Mouse (Mus musculus) neural tube, embryonic 10.5 days (tissue): ENCODE results near the gene Tardbp.
A peak's percentile ranks its signal among the peaks of the same experiment; 100 is the strongest.

Experiments
- DNase-seq: peaks from one replicate; pipeline ENCODE4 v3.0.0-alpha.2; 2017; ENCODE audit warnings: low spot score; ENCODE audit errors: extremely low spot score

The Tardbp gene

DNA sequence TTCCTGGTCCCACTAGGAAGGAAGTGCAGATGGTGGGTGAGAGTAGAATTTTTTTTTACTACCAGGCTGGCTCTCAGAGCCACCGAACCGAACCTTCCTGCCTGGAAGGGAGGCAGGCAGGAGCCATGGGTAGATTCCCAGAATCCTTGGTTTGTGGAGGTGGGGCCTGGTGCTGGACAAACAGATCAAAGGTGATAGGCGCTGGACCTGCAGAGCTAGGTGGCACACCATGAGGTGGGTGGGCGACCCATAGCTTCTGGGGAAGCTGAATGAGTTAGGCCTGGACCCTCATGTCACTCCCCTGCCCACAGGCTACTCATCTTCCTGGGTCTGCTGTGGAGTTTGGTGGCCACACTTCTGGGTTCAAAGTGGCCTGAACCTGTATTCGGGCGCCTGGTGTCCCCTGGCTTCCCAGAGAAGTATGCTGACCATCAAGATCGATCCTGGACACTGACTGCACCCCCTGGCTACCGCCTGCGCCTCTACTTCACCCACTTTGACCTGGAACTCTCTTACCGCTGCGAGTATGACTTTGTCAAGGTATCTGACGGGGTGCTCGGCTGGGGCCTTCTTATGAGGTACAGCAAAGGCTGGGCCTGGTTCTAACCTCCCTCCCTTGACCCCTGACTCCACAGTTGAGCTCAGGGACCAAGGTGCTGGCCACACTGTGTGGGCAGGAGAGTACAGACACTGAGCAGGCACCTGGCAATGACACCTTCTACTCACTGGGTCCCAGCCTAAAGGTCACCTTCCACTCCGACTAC is 24.3 kb downstream of the Tardbp start, which contains the start of gene Masp2:
Gene Masp2, plus strand, starts transcription at position 198 of the 764 bp plus-strand sequence.
- DNase-seq: no peak

DNA sequence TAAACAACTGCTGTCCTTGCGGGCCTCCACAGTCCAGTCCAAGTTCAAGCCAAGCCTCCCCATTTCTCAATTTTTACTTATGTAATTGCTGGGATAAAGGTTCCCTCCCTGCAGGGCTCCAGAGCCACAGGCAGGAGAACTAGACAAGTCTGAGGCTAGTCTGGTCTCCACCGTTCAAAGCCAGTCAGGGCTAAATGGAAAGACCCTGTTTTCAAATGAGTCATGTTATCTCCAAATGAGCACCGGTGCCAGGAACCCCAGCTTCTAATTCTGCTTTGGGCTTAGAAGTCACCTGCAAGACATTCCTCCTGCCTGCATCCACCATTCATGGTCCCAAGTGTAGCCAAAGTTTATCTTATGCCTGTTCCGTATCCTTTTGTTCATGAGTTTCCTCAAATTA is 24.9 kb downstream of the Tardbp start:
- DNase-seq: no peak

DNA sequence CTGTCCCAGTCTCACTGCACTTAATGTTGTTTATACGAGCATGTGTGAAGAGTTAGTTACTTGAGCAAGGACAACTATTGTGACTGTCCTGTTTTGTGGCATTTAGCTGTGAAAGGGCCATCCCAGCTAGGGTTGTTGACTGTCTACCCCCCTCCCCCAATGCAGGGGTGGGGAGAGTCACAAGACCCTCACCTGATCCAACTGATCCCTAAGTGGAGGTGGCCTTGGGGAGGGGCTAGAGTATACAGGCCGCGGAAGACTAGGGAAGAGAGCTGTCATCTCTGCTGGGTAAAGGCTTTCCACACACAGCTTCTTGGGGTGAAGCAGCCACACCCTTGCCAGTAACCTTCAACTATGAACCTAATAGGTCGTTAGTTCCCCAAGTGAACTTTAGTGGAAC is 26.5 kb downstream of the Tardbp start:
- no peak for DNase-seq

GRCm38 (mm10) chr4:148598826-148599225 is 28.0 kb downstream of the Tardbp start:
- no peak for DNase-seq

- DNase-seq: no peak
These were observed 30.1 kb downstream of the Tardbp start for GRCm38 (mm10) chr4:148596731-148597130.

DNA sequence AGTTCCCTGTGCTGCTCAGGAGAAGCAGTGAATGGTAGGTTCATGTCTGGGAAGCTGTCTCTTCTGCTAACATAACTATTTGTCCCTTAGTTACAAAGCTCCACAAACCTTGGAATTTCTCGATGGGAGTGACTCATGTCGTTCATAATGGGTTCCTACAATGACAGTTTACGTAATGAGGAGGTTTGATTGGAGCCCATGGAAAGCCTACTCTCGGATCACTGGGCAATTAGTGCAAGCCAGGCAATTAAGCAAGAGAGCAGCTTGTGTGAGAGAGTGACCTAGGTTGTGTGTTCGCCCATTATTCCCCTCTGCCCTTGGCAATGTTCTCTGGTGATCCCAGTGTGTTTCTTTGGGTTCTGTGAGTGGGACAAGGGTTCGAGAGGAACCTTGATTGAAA is 30.9 kb downstream of the Tardbp start:
- DNase-seq: no peak

DNA sequence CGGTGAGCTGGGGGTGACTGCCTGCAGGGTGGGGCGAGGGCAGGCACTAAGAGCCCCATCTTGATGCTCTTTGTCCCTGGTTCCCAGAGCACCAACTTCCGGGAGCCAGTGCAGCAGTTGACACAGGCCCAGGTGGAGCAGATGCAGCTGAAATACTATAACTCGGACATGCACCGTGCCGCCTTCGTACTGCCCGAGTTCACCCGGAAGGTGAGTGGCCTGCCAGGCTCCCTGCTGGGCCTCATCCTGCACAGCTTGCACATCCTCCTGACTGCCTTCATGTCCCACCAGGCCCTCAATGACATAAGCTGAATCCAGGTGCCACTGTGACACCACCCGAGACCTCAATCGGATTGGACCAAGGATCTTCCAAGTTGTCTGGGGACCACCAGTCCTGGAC is 32.8 kb downstream of the Tardbp start:
- no peak for DNase-seq

- DNase-seq: peak; percentile 38
These were observed 35.0 kb downstream of the Tardbp start for GRCm38 (mm10) chr4:148591637-148592380.

DNA sequence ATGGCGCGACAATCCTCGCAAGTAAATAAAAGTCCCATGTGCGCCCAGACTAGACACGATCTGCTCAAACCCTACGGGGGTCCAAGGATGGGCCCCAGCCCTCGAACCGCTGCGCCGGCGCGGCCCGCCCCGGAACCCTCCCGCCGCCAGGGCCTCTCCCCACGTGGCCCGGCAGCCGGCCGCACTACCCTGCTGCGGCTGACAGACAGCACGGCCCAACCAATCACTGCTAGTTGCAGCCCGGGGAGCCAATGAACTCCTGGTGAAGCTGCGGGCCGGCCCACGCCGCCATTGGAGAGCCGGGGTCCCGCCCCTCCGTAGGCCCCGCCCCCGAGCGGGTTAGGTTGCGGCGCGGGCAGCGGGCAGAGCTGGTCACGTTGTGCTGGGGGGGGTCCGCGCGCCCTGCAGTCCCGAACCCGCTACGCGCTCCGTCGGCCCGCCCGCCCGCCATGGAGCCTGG is 35.6 kb downstream of the Tardbp start, which contains the start of gene Srm:
Gene Srm, plus strand, starts transcription at position 333 of the 460 bp plus-strand sequence.
- peak; percentile 94 for DNase-seq

DNA sequence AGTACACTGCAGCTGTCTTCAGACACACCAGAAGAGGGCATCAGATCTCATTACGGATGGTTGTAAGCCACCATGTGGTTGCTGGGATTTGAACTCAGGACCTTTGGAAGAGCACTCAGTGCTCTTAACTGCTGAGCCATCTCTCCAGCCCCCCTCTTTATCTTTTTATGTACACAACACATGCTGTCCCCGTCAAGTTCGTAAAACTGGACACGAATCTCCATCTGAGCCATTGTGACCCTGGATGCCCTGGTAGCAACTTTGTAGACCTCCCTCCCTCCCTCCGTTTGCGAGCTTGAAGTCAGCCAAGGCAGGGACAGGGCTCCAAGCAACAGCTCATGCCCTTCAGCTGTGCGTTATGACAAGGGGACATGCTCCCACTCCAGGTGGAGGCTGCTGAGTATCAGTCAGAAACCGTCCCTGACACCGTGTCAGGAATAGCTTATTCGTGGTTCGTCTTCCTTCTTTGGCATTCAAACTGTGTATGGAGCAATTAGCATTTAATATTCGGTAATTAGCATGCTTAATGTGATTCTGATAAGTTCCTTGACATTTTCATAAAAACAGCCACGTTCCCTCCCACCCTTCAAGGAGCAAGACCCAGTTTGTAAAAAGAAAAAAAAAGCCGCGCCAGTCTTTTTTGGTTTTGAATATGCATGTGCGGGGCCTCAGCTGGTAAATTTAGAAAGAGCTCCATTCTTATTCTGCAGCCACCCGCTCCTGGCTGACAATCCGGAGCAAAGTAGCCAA is 36.2 kb downstream of the Tardbp start:
- peak; percentile 55 for DNase-seq

DNA sequence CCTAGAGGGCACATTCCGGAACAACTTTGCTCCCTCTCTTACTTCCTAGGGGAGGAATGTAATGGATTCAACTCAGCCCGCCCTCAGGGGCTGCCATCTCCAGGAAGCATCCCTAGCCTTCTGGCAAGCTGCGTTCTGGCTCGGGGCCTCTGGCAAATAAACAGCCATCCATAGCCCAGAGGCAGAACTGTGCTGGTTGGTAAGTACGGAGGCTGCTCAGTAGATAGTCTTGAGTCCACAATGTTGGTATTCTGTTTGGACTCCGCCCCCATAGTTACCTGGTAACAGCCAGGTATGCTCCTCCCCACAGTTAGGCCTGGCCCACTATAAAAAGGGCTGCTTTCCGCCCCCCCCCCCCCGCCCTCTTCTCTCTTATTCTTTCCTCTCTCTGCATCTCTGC is 37.3 kb downstream of the Tardbp start:
- DNase-seq: no peak

- no peak for DNase-seq
These were observed 38.0 kb downstream of the Tardbp start for GRCm38 (mm10) chr4:148588793-148589192.

- no peak for DNase-seq
These were observed 40.2 kb downstream of the Tardbp start for GRCm38 (mm10) chr4:148586648-148587047.

- no peak for DNase-seq
These were observed 43.6 kb downstream of the Tardbp start for GRCm38 (mm10) chr4:148583257-148583656.

- DNase-seq: no peak
These were observed 45.4 kb downstream of the Tardbp start for GRCm38 (mm10) chr4:148581422-148581821.

DNA sequence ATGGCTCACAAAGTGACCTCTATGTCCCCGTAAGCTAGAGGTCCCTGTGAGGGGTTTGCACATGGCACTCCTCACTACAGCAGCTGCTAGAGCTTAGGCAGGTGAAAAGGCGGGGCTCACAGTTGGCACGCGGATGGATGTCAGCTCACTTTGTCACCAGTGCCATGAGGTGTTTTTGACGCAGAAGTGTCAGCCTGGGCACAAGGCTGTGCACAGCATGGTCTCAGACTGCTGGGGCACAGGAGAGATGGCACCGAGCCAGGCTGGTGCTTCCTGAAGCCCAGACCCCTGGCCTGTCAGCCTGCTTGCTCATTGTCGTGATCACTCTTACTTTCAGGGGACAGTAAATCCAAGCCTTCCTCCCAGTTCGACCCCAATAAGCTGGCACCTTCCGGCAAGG is 46.1 kb downstream of the Tardbp start:
- no peak for DNase-seq

- no peak for DNase-seq
These were observed 53.6 kb downstream of the Tardbp start for GRCm38 (mm10) chr4:148573222-148573621.

DNA sequence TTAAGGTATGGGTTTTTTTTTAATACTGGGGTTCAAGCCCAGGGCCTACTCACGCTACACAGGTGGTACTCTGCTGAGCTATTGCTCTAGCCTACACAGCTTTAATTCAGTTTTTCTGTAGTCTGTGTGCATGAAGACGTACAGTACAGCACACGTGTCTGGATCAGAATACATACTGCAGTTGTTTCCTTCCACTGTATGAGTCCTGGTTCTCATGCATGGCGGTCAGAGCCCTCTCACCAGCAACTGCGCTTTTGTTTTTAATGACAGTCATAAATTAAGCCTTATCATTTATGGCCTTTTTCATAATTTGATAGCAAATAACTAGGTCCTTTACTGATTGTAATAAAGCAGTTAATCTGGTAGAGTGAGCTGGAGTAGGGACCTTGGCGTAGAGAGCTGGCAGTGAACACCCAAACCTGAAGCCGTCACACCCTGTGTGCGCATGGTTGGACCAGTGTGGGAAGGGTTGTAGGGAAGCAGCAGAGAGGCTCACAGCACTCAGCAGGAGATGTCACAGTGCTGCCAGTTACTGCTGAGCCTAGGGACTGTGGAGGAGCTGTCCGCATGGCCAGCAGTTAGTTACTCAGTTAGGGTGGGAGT is 56.0 kb downstream of the Tardbp start:
- DNase-seq: no peak

- DNase-seq: no peak
These were observed 56.7 kb downstream of the Tardbp start for GRCm38 (mm10) chr4:148570138-148570537.

- DNase-seq: no peak
These were observed 63.2 kb downstream of the Tardbp start for GRCm38 (mm10) chr4:148563595-148563994.

DNA sequence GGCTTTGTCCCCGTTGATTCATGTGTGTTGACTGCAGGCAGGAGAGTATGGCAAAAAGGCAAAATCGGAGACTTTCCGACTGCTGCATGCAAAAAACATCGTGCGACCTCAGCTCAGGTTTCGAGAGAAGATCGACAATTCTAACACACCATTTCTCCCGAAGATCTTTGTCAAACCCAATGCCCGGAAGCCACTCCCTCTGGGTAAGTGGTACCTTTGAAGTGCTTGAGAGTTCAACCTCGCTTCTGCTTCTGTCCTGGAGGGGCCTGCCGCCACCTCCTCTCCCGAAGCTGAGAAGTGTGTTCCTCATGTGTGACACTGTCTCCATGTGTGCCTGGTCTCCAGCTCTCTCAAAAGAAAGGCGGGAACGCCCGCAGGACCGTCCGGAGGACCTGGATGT is 64.1 kb downstream of the Tardbp start:
- DNase-seq: no peak
